Mouse (Mus musculus): Measurements from ENCODE around the gene Nfx1.

GRCm38 (mm10) chr4:40929046-40929445 lies 41.7 kb upstream of the Nfx1 start:
- TF ChIP-seq CTCF (IDR thresholded peaks at IDR 0.05; ENCODE audit: extremely low read depth, insufficient read depth, insufficient read length, insufficient replicate concordance) (no peak), POLR2A (IDR thresholded peaks at IDR 0.05; ENCODE audit: low read depth, low read length) (no peak)

Data from spleen, adult 2 months (tissue).